Mouse (Mus musculus) adrenal gland, postnatal 10 days (tissue): Measurements from ENCODE around the gene Zc3h12c. TPM values are rescaled to one million over a fixed set of nuclear protein-coding genes. Genes with fewer than 3 reads are reported as not detected.

Experiments used
- DNase-seq: peaks from one replicate; pipeline ENCODE4 v3.0.0; 2021; ENCODE audit warnings: mixed read lengths
- long read RNA-seq, 2 experiments: library from polyadenylated mRNA; stranded (forward); transcript quantifications; one replicate each; pipeline ENCODE4 v2.0.0; 2021
- total RNA-seq, 2 experiments: library from RNA; stranded (reverse); gene quantifications; 2 replicates each; pipeline ENCODE4 v1.2.3; 2021

Zc3h12c gene
- total RNA-seq: 10 to 100 TPM; 13.9 to 18.4 TPM
- long read RNA-seq, experiment 1, partial matches to known transcripts: 1 of 2 reads
- long read RNA-seq, experiment 1, other reads (novel, unspliced or antisense): 1 of 2 reads
- long read RNA-seq, experiment 2, partial matches to known transcripts: 0 of 4 reads
- long read RNA-seq, experiment 2, other reads (novel, unspliced or antisense): 4 of 4 reads

GRCm38 (mm10) chr9:52167863-52168685, at the start of gene Zc3h12c:
Gene Zc3h12c (minus strand): TSS chr9:52168572.
- DNase-seq: peak; percentile 78

DNA sequence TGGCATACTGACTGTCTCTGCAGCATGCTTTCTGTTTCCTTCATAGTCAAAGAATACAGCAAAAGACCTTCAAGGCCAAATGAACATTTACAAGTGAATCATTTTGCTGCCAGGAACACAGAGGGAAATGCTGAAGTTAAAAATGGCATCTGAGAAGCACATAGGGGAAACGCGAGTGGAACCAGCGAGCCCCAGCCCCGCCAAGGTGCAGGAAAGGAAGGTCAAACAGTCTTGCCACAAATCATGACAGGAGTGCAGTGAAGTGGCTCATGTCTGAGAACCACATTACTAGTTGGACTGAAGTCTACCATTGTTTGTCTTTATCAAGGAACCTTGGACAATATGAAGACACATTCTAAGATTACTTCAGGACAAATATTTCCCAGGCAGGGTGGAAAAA, 49.3 kb upstream of the Zc3h12c start:
- peak; percentile 34 for DNase-seq

- no peak for DNase-seq
Measured at GRCm38 (mm10) chr9:52215291-52215690, 46.9 kb upstream of the Zc3h12c start.

DNA sequence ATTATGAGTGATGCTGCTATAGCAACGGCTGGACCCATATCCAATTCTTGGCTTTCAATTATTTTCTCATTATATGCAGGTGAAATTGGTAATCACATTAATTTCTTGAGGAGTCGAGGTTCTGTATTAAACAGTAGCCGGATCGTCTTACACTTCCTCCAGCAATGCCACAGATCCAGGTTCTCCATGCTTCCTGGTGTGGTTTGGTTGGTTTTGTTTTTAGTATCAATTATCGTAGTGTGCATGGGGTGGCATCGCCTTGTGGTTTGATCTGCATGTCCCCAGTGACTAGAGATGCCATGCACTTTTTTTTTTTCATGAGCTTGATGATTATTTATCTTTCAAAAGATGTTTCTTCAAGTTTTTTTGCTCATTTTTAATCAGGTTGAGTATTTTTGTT, 44.0 kb upstream of the Zc3h12c start:
- DNase-seq: no peak

GRCm38 (mm10) chr9:52208510-52209030, 40.2 kb upstream of the Zc3h12c start:
- DNase-seq: peak; percentile 12

DNA sequence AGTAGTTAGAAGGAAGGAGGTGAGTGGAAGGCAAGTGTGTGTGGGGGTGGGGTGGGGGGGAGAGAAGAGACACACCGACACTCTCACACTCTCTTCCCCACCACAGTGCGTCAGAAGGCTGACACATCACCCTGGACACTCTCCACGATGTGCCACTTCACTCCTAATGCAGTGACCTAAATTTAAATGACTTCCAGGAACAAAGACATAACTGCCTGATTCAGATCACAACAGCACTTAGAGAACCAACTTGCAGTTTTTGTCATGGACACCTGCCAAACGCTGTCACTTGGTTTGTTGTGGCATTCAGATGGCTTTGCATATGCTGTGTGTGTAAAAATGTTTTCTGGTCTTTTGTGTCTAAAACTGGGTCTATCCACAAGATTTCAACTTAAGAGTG, 34.8 kb upstream of the Zc3h12c start:
- no peak for DNase-seq

- DNase-seq: no peak
Measured at GRCm38 (mm10) chr9:52200271-52200670, 31.9 kb upstream of the Zc3h12c start.

GRCm38 (mm10) chr9:52195853-52196252, 27.5 kb upstream of the Zc3h12c start:
- no peak for DNase-seq

DNA sequence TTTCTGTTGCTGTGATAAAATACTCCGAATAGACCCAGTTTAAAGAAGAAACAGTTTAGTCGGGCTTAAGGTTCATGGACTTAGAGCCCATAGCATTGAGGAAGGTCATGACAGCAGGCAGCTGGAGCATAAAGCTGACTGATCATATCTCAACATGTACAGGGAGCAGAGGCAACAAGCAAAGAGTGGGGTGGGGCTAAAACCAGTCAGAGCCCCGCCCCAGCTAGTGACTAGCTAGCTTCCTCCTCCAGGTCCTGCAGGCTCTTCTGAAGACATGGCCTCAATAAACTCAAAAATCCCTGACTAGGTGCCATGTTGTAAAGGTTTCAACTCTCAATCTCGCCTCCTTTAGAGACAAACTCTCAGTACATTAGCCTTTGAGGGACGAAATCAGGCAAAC, 25.5 kb upstream of the Zc3h12c start:
- DNase-seq: no peak

DNA sequence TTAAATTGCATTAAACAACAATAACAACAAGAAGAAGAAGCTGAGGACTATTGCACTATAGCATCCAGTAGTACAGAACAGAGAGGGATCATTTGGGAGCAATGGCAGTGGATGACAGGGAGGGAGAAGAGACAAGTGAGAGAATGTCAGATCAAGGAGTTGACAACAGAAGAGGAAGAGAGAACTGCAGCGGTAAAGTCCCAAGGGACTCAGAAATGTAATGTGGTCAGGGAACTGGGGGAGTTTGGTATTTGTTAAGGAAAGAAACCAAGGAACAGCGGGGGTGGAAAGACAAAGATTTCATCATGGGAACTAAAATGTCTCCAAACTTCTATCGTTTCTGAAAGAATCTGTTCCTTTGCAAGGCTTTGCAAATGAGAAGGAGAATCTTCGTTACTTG, 22.5 kb upstream of the Zc3h12c start:
- no peak for DNase-seq

DNA sequence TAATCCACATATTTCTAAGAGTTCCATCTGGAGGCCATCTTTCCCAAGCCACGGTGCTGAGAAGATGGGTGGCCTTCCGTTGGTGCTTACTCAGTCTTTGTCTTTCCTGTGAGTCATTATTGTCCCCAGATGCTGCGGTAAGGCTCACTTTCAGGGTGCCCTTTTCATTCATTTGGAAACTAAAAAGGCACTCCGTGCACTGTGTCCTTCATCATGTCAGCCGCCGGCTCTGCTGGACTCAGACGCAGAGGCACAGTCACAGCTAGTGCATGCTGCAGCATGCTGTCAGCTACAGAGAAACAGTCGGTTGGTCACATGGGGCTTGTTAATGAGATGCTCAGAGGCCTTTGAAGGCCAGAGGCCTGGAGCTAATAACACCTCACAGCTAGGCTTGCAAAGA, 19.7 kb upstream of the Zc3h12c start:
- DNase-seq: peak; percentile 41

DNA sequence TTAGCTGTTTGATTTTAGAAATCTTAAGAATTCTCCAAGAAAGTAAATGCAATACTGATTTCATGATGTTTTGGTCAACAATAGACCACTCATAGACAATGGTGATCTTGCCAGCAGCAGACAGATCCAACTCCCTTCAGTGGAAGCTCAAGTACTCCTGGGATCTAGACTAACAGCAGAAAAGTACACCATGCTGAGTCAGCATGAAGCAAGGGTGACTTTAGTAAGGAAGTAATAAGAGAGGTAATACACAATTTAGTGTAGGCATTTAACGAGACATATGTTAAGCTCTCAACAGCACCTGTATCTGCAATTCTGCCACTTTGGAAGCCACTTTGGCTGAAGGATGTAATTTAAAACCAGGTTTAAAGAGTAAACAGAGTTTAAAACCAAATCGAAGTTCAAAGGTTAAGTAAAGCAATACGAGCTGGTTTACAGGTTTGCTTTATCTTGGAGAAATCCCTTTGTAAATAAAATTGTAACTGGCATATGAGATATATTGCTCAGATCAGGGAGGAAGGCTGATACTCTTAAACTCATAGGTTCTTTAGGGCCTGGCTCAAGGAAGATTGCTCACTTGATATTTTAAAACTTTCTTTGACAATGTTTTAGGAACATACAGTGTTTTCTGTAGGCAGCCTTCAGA, 18.0 kb upstream of the Zc3h12c start:
- DNase-seq: no peak

DNA sequence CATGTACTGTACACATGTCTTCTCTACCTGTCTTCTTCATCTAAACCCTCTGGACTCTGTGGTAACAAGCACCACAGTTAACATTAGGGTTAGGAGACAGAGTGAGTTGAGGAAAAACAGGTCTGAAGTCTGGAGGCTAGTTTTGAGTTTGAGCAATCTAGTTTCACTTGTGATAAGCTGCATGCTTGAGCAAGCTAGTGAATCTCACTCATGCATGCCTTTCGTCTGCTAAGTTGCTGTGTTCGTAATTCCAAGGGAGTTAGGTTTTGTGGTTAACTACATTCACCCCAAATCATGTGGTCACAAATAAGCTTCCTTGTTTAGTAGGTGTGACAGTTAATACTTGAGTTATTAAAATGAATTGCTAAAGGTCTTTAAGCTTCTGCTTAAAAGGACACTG, 13.0 kb upstream of the Zc3h12c start:
- no peak for DNase-seq

DNA sequence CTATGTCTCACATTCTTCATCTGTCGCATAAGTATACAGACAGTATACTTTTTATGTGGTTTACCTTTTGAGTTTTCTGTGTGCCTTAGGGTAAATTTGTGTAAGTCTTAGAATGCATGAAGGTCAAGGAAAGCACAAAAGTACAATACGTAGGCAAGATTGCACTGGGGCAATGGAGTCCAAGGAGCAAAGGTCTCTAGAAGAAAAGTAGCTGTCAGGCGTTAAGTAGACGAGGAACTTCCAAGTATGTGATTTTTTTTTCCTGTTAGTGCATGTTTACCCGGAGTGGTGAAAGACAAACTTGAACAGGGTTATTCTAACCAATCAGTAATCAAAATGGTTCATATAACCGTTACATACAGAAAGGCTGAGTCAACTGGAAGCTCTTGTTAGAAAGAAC, 12.5 kb upstream of the Zc3h12c start:
- DNase-seq: no peak

DNA sequence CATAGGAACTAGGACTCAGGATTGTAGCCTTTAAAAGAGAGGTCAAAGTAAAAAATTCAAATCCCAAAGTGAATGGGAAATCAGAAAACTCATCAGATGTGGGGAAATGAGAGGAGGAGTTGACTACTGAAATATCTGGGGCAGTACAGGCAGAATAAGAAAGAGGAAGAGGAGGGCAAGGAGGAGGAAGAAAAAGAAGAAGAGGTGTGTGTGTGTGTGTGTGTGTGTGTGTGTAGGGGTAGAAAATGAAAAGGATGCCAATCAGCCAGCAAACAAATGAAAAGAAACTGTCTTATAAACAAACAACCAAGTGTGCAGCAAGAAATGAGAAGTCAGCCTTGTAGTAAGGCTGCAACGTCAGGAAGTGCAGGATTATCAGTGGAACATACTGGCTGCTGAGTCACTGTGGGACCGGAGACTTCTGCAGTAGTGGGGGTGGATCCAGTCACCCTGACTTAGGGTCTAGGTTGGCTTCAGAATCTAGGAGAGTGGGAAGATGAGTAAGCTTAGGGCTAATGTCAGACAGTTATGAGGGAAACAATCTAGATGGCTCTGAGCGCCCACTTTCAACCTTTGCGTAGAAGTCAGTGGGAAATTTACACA, 7.0 kb upstream of the Zc3h12c start:
- no peak for DNase-seq

- DNase-seq: no peak
Measured at GRCm38 (mm10) chr9:52174671-52175111, 6.3 kb upstream of the Zc3h12c start.

DNA sequence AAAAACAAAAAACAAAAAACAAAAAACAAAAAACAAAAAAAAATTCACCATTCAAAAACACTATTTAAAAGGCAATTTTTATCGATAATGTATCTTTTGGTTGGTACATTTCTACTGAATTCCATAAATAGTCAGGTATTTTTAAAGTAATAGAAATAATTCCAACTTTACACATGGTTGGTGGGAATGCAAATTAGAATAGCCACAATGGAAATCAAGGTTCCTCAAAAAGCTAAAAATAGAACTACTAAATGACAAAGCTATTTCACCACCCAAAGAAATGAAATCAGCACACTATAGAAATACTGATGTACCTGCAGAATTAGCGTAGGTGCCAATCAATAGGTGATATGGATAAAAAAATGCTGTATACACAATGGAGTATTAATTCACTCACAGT, 5.6 kb upstream of the Zc3h12c start:
- DNase-seq: no peak

- no peak for DNase-seq
Measured at GRCm38 (mm10) chr9:52172550-52172949, 4.2 kb upstream of the Zc3h12c start.

- no peak for DNase-seq
Measured at GRCm38 (mm10) chr9:52170671-52171070, 2.3 kb upstream of the Zc3h12c start.

DNA sequence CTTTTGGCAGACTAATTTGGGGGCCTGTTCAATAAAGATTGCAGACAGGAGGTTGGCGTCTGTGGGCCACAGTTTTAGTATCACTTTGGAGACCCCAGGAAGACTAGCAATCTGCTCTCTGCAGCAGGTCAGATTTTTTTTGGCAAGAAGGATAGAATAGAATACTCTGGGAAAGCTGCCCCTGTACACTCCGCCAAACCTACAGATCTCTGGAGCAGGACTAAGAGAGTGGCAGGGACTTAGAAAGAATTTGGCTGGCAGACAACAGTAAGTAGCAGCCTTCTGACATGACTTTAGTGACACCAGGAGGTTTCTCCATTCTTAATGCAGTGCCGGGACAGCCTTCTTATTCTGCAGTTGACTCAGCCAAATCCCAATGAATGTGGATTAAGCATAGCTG, 1.8 kb upstream of the Zc3h12c start:
- DNase-seq: no peak

- peak; percentile 88 for DNase-seq
Measured at GRCm38 (mm10) chr9:52168686-52169270, 406 bp upstream of the Zc3h12c start.

DNA sequence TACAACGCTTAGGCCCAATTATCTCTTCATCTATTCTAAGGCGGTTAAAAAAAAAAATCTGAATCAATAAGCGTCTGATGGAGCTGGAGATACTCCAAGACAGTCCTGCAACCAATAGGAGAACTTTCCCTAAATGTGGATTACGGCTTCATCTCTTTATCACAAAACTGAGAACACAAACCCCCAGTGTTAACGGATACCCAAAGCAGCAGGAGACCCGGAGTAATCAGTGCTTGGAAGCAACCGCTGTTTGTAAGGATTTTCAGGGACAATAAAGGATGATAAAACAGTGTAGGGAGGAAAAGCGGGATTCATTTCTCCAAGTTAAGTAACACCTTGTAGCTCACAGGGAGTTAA, 888 bp downstream of the Zc3h12c start:
- DNase-seq: no peak

GRCm38 (mm10) chr9:52167084-52167483, 1.3 kb downstream of the Zc3h12c start:
- DNase-seq: no peak
